Mouse (Mus musculus): ENCODE data around the gene Hist1h2ad. TPM values are rescaled to one million over a fixed set of nuclear protein-coding genes. Genes with fewer than 3 reads are reported as not detected.
"Not testable (repeated sequence)": the region's sequence is repeated elsewhere in the genome, so short reads cannot be mapped to it uniquely, and the experiment has no call there.

The Hist1h2ad gene
- total RNA-seq, 2 experiments from 2014 or later = 62.5 to 79.1 TPM

DNA sequence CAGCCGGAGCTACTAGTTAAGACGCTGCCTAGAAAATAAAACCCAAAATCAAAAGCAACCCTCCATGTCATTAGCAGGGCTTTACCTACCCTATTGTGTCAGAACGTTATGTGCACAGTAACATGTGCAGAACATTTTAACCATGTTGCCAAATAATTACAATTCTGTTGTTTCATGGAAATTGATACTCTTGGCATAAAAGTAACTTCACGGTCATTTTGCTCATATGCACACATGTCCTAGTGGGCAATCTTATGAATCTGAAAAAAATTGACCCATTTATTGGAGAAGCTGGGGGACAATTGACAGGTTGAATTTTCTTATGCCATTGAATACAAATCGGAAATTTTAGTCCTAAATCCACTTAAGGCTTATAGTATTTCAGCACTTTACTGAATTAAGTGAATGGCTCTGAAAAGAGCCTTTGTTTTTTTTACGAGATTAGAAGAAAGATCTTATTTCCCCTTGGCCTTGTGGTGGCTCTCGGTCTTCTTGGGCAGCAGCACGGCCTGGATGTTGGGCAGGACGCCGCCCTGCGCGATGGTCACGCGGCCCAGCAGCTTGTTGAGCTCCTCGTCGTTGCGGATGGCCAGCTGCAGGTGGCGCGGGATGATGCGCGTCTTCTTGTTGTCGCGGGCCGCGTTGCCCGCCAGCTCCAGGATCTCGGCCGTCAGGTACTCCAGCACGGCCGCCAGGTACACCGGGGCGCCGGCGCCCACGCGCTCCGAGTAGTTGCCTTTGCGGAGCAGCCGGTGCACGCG, 3.7 kb upstream of the Hist1h2ad start:
- not testable (repeated sequence) for DNase-seq

GRCm38 (mm10) chr13:23571022-23571503, 3.1 kb upstream of the Hist1h2ad start, which contains the start of the genes Hist1h2ae and Hist1h2bg:
Gene Hist1h2ae (minus strand): TSS chr13:23571220.
Gene Hist1h2bg (plus strand): TSS chr13:23571396.
- DNase-seq = peak; percentile 63

- not testable (repeated sequence) for DNase-seq
Observed at GRCm38 (mm10) chr13:23571504-23572217, 2.5 kb upstream of the Hist1h2ad start.

DNA sequence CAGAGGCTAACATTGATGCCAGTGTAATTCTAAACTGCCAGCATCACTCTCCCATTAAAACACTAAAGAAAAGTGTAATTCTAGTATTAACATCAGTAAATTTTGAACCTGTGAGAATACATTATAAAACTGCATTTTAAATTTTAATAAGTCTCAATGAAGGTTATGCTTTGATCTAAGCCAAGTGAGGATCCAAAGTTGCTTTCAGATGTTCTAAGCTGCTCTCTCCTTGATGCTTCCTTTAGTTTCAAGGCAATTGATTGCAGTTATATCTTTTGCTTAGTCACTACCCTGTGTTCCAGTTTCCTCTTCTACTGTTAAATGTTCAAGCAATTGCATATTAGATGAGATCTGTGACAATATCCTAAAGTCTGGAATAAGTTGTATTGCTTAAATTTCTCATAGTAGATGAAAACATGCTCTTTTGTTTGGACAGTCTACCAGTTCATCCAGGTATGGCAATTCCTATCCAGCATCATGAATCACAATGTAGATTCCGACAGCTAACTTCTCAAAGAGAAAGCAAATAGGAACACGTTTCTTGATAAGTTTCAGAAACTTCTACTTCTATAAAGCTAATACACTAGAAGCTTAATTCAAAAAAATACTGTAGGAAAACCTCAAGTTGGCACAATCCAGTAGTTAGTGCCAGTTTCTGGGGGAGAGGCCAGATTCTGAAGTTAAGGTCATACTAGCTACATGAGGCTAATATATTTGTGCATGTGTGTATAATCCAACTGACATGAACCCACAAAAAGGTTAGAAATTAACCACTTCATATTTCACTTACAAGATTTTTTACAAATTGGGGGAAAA, 1.8 kb upstream of the Hist1h2ad start:
- DNase-seq = no peak

- DNase-seq = not testable (repeated sequence)
Observed at GRCm38 (mm10) chr13:23573034-23573897, 915 bp upstream of the Hist1h2ad start.

GRCm38 (mm10) chr13:23574546-23575170, 477 bp downstream of the Hist1h2ad start:
- DNase-seq = not testable (repeated sequence)

DNA sequence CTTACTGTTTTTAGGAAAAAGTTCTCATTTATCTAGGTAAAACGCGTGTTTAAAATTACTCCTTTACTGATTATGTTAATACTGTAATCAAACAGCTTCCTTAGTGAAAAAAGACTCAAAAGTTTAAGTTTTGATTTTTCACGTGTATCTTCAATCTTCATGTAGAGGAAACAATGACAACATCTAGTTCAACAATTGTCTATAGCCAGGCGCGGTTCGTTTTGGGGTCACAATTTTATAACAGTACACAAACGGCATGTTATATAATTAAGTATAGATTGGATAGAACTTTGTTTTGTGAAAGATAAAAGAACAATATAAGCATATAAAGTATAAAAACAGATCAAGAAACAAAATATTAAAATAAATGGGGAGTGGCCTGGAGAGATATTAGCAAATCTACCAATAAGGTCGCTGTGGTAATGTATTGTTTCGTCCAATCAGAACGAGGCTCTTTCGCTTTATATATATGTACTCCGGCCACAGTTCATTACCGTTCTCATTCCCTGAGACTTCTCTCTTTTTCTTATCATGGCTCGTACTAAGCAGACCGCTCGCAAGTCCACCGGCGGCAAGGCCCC, 1.2 kb downstream of the Hist1h2ad start, which contains the start of gene Hist1h3d:
Hist1h3d (plus strand) TSS at position 493 of the 581 bp plus-strand sequence.
- DNase-seq = peak; percentile 42

GRCm38 (mm10) chr13:23575864-23576313, 1.7 kb downstream of the Hist1h2ad start:
- not testable (repeated sequence) for DNase-seq

GRCm38 (mm10) chr13:23576351-23576881, 2.2 kb downstream of the Hist1h2ad start:
- DNase-seq = no peak

DNA sequence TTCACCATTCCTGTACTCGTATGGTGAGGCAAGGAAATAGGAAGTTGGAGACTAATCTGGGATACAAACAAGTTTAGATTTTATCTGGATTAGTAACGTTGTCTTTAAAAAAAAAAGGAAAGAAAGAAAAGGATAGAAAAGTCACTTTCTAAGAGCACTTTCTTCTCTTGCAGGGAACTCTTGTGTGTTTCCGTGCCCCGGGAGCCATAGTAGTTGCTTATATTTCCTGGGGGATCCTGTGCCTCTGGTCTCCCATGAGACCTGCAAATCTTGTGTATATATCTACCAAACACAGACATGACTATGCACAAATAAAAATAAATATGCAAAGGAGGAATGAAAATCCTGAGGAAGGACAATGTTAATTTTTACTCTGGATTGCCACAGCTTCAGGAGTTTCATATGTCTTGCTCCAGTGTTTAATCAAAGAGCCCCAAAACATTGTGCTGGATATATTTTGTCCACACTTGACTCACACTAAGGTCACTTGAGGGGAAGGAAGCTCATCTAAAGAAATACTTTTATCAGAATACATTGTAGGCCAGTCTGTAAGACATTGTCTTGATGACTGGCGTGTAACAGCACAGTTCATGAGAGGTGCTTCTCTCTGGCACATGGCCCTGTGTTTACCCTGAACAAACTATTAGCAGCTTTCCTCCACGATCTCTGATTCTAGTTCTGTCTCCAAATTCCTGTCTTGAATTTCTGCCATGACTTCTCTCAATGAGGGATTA, 2.9 kb downstream of the Hist1h2ad start:
- no peak for DNase-seq

GRCm38 (mm10) chr13:23577835-23578234, 3.7 kb downstream of the Hist1h2ad start:
- no peak for DNase-seq

DNA sequence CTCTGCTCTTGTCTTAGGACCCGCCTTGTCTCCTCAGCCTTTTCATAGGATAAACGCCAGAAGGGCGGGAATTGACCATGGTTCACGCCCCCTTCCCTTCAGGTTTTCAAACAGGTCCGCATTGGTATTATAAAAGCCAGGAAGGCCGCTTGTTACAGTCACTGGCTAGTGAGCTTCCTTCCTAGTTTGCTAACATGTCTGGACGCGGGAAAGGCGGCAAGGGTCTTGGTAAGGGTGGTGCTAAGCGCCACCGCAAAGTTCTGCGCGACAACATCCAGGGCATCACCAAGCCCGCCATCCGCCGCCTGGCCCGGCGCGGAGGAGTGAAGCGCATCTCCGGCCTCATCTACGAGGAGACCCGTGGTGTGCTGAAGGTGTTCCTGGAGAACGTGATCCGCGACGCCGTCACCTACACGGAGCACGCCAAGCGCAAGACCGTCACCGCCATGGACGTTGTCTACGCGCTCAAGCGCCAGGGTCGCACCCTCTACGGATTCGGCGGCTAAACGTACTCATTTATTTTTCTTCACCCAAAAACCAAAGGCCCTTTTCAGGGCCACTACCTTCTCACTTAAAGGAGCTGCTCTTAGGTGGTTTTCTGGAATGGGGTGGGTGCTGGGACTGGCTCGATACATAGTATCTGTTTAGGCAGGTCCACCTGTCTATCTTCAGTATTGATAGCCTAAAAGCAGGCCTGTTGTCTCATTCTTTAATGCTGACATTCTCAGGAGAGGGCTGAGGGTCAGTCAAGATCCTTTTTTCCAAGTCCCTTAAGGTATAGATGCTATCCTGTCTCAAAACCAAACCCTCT, 7.4 kb downstream of the Hist1h2ad start, which contains the start of gene Hist1h4d:
Hist1h4d (plus strand) TSS at position 191 of the 811 bp plus-strand sequence.
- peak; percentile 97 for DNase-seq

DNA sequence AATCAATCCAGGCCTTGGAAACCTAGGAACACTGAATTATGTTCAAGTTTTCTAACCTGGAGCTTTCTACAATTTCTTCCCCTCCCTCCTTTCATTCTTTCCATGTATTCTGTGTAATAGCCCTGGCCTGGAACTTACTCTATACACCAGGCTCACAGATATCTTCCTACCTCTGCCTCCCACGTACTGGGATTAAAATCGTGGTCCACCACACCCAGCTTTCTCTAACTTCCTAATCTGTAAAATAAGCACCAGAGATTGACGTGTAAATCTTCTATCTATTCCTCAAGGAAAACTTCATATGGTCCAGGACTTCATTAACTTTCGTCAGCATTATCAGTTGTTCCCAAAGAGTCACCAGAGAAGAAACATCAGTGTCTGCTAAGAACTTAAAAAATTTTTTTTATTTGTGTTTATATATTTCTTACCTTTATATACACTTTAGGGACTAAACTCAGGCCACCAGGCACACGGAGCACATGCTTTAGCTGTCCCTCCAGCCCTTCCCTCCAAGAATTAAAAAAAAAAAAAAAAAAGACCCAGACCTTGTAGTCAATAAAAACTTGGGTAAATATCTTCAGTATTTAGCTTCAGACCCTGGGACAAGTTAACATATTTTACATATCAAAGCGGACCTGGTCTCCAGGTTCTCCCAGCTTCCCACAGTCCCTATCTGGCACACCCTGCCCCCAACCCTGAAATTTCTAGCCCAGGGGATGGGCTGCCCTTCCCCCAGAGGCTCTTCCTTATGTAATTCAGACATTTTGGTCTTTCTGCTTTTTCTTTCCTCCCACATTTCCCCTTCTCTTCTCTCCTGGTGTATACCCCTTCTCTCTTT, 8.3 kb downstream of the Hist1h2ad start:
- no peak for DNase-seq

- no peak for DNase-seq
Observed at GRCm38 (mm10) chr13:23583387-23584068, 9.3 kb downstream of the Hist1h2ad start.

DNA sequence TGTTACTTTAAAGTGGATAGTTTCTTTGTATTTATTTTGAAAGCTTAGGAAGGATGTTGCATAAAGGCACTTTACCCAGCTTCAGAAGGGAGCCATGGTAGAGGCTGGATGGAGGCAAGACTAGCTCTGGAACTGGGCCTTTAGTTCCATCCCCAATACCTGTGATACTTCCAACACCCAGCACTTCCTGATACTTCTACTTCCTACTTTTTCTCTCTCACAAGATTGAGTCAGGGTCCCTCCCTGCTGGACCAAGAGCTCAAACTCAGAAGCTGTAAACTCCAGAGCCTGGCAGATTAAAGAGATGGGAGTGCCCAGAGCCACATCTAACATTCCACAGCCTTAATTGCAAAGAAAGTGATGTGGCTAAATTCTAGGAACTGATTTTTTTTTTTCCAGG, 10.2 kb downstream of the Hist1h2ad start:
- no peak for DNase-seq

- peak; percentile 76 for DNase-seq
Observed at GRCm38 (mm10) chr13:23585029-23585441, 10.9 kb downstream of the Hist1h2ad start.

Measured in heart, postnatal 4 days (tissue).